Mouse (Mus musculus) frontal cortex, postnatal 25 days (tissue): Measurements from ENCODE around the gene Fam241b.

Experiments used
- DNase-seq, 2 experiments: peaks; one replicate each; pipeline ENCODE4 v3.0.0; 2022; ENCODE audit warnings: low spot score in 2 of 2

Fam241b gene

DNA sequence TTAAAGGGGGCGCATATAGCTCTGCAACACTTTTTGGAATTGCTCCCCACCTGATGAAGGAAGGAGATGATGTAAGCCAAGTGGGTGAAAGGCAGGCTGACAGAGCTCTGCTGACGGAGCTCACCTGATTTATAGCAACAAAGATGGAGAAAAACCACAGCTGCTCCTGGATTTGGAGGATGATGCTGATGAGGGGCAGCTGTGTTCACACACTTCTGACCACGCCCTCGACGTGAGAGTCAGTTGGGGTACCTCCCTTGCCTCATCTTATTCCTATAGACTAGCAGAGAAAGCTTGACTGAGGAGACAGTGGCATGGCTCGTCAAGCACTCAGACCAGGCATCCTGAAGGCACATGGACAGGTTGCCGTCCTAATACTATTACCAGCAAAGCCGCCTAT lies at the start of gene Fam241b:
Gene Fam241b (minus strand): TSS at position 101 of the 400 bp plus-strand sequence.
- DNase-seq = no peak

DNA sequence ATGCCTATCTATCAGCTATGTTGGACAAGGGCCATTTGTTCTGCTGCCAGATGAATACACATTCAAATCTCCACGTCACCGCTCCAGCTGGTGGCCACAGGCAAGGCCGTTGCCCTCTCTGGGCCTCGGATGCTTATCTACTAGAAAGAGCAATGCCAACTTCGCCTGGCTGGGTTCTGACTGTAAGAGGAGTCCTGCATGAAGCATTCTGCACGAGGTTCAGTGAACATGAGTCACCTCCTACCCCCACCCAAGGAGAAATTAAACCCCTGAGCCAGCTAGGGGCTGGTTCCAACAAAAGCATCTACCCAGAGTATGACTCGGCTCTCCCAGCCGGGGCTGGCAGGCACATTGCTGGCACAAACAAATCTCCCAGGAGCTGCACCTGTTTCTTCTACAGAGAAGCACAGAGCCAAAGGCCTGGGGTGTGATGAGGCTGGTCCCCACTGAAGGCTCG lies 49.0 kb upstream of the Fam241b start:
- peak in 1 of 2 experiments; percentile 20 for DNase-seq

DNA sequence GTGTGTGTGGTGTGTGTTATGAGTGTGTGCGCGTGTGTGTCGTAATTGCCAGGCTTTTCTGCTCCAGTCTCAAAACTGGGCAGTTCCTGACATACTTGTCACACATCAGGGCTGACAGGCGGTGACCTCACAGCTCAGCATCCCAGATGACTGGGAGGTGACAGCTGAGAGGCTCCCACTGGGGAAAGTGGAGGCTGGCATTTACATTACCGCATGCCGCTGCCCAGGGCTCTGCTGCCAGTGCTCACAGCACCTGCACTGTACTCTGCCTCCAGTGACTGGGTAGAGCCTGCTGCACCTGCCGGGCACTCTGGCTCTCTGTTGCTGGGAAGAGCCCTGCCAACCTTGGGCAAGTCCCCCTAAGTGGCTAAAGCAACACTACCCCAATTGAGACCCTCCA lies 47.1 kb upstream of the Fam241b start:
- DNase-seq = no peak

DNA sequence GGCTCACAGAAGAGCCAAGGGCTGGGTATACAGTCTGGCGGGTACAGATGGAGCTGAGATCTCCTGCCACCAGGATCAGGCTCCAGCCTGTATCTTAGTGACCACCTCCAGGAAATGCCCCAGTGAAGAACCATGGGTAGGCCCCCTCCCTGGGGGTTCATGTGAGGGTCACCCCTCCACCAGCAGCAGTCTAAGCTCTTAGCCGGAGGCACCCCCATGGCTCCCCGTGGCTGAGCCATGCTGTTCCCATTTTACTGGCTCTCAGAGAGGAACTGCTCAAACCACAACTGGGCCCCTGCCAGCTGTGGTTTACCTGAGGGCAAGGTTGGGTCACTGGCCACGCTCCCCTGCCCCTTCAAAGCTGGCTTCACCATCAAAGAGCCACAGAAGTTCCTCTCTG lies 46.2 kb upstream of the Fam241b start:
- no peak for DNase-seq

DNA sequence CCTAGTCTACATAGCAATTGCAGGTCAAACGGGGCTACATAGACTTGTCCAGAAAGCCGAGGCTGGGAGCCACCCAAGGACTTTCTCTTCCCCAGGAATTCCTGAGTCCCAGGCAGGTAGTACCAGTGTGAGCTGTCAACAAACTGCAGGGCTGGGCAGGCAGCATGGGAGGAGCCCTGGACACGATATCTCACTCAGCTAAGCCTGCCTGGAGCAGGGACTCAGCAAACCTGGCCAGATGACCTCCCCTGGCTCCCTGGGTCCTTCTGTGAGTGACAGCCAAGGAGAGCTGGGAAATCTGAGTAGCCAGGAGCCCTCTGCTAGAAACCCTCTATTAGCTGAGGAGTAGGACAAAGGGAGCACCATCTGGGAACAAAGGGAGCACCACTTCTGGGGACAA lies 45.6 kb upstream of the Fam241b start:
- DNase-seq = no peak

DNA sequence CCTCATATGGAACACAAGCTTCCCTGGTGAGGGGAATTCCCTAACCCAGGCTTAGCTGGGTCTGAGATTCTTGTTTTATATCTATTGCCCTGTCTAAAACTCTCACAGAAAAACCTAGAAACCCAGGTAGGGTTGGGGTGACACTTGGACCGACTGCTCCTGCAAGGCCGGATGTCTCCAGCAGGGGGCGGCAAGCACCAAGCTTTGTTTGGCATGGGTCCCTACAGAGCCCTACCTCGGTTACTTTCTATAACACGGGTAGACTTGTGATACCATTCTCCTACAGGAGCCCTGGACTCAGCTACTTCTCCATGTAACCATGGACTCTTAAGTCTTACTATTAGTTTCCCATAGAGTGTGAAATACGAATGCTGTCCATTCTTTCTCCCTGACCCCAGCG lies 43.2 kb upstream of the Fam241b start:
- peak; percentile 81 to 83 for DNase-seq

DNA sequence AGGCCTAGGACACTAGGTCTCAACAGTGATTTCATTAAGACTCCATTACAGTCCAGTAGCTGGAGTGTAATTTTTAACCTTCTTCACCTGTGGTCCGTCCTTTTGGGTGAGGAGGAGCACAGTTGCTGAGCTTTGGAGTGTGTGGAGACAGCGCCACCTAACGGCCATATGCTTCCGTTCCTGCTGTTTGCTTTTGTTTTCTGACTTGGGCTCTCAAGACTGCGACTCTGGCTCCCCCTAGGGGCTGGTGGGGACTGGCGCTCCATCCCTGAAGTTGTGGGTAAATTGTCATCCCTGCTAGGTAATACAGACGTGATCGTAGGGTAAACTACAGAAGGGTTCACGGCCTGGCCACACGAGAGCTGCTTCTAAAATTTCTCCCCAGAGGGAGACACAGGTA lies 39.3 kb upstream of the Fam241b start:
- DNase-seq = peak; percentile 98 to 99

DNA sequence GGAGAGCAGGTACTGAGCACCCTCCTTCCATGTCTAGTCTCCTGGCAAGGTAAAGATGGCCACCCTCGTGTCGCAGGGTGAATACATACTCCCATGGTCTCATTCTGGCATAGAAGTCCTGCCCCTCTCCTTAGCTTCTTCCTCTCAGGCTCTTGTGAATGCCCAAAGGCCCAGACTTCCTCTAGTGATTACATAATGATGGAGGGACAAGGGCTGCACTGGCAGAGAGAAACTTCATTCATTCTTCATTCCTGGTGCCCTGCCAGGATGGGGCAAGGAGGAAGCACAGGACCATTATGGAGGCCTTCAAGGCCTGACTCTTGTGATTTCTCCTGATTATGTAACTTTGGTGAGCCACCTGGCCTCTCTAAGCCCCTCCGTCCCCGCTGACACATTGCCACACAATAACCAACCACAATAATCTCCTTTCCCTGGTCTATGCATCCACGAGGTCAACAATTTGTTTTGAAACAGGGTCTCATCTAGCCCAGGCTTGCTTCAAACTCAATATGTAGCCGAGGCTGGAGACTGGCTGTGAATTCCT lies 38.8 kb upstream of the Fam241b start:
- no peak for DNase-seq

DNA sequence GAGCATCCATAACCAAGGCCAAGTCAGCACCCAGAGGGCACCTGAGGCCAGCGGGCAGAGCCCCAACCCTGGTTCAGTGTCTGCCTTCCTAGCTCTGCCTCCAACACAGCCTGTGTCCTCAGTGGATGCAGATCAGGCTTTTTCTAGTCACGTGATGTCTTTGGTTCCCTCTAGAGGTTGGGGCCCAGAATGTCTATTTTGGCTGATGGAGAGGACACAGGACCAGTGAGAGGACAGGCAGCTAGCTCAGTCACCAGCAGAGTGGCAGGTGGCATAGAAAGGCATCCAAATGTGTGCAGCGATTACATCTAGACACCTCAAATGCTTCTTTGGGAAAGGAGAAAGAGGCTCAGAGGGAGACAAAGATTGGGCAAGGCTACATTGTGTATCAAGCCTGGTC lies 38.0 kb upstream of the Fam241b start:
- no peak for DNase-seq

DNA sequence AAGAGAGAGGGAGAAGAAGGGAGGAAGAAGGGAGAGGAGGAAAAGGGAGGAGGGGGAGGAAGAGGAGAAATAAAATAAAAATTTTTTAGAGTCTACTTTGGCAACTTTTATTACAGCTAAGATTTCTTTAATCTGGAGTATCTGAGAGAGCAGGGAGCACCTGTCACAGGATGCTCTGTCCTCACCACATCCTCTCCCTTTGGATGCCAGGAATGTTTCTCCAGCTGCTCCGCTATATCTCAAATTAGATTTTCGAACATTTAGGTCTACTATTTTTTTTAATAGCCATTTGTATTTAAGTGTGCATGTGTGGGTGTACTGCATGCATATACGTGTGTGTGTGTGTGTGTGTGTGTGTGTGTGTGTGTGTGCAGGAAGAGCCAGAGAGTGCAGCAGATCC lies 36.2 kb upstream of the Fam241b start:
- no peak for DNase-seq

DNA sequence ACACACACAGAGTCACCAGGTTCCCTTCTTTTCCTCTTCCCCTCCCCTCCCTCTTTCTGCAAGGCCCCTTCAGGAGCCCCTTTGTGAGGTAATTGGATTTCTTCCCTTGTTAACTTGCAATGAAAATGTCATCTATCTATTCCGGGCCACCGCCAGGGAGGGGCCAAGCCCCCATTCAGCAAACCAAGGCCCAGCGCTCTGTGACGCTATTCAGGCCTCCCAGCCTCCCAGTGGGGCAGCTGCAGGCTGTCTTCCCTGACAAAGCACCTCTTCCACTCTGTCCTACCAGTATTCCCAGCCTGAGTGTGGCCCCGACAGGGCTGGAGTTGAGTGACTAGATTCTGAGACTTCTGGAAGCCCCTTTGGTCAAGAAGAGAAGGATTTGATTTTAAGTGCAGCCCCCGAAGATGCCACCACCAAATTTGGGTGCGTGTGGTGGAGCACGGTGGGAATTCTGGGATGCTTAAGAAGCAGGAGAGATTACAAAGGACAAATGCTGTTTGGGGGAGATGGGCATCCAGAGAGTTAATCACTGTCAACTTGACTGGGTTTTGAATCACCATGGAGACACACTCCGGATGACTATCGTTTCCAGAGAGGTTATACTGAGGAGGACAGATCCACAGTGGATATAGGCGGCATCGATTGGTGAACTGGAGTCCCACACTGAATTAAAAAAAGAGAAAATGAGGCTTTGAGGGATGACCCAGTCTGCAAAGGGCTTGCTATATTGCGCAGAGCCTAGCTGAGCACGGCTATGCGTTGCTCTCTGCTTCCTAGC lies 31.0 kb upstream of the Fam241b start:
- DNase-seq = no peak

DNA sequence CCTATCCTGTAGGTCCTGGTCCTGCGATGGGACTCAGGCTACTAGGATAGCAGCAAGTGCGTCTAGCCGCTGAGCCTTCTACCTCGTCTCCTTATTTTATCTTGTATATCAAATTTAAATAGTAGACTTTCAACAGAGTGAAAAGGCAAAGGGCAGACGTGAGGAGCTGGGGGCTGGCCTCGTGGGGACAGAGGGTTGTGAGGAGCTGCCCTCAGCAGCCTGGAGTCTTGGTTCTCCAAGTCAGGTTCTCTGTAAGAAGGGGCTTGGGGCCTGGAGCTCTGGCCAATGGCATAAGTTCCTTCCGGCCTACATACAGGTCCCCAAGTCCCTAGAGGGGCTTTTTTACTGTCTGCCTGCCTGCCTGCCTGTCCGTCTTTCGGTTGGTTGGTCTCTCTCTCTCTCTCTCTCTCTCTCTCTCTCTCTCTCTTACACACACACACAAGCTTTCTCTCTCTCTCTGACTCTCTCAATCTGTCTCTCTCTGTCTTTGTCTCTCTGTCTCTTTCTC lies 30.3 kb upstream of the Fam241b start:
- DNase-seq = no peak

DNA sequence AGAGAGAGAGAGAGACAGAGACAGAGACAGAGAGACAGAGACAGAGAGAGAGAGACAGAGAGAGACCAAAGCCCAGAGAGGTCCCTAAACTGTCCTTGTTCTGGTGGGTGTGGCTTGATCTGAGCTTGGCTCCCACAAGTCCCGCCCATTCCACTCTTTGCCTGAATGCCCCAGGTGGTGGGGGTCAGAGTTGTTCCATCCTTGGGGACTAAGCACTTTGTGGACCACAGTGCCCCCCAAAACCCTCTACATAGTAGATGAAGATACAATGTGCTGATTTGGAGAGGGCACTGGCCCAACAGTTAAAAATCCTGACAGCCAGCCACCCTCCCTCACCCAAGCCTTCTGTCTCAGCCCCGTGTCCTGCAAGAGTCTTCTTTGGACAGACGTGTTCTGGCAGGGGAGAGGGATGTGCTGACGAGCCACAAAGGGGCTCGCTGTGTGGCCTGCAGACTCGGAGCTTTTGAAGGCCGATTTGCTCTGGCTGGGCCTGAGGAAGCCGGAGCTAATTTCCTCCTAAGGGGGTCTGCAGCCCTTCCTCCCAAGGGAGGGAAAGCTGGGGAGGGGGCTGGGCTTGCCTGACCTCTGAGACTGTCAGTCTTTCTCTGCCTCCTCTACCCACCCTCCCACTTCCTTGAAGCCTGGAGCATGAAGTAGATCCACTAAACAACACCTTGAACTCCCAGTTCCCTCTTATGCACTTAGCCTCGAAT lies 29.3 kb upstream of the Fam241b start:
- no peak for DNase-seq

DNA sequence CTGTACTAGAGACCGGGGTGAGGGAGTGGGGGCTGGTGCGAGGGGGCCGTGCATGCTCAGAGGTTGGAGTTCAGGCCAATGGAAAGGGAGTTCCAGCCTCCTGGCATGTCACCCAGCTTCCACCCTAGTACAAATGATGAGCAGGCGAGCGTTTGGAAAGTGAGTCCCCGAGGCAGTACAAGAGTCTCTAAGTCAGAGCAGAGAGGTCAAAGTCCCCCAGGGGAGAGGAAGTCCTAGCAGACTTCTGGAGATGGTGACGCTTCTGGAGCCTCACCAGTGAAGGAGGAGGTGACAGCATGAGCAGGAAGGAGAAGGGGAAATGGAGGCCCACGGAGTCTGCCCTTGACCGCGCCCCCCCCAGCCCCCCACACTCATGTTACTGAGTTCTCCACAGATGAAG lies 18.7 kb upstream of the Fam241b start:
- DNase-seq = no peak

DNA sequence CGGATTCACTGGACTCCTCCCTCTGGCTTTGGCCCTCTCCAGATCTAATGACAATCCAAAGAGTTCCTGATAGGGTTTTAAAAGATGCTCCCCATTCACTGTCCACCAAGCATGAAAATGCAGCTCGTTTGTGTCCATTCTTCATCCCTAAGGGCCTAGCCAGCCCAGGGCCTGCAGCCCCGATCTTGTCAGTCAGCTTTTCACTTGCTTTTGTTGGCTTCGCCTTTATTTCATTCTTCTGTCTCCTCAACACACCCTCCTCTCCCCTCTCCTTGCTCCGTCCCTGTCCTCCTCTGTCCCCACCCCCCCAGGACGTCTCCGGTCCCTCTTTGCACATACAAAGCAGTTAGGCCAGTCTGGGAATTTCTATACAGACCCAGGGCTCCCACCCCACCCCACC lies 6.2 kb upstream of the Fam241b start:
- DNase-seq = no peak

DNA sequence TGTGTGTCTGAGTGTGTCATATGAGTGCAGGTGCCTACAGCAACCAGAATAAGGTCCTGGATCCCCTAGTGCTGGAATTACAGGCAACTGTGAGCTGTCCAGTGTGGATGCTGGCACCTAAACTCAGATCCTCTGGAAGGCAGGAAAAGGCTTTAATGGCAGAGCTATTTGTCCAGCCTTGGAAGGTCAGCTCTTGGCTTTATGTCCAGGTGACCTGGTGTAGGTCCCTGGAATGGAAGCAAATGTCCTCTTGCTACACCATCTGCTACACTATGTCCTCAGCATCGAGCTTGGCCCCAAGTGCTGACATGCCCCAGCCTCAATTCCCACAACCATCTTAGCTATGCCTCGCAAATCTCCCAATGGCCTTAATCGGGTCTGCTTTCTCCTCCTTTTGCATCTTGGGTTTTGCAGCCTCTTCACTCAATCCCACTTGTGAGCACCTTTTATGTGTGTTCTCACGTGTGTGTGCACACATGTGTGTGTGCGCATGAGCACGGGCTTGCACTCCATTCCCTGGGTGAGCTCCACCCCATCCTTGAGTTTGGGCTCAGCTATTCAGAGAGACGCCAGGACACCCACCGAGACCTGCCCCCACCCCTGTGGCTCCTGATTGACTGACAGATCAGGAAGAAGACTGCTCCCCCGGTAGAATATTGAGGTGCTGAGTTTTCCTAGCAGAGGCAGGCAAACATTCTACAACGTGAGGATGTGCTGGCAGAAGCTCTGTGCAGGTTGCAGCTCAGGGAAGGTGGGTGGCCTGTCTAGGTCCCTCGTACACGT lies 3.9 kb upstream of the Fam241b start:
- no peak for DNase-seq

DNA sequence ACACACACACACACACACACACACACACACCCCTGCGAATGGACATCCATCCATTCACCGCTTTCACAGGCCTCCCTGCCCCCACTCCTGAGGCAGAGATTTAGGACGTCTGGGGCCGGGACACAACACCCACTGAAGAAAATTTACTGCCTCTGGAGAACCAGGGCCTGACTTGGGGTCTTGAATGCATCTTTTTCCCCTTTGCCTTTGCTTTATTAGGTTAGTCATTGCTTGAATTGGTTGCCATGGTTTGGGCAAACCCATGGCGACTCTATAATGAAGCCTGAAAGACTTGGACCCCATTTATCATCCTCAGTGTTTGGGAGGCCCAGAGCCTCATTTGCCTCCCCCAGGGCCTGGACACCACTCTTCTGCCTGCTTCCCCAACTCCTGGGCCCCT lies 2.2 kb upstream of the Fam241b start:
- DNase-seq = no peak

DNA sequence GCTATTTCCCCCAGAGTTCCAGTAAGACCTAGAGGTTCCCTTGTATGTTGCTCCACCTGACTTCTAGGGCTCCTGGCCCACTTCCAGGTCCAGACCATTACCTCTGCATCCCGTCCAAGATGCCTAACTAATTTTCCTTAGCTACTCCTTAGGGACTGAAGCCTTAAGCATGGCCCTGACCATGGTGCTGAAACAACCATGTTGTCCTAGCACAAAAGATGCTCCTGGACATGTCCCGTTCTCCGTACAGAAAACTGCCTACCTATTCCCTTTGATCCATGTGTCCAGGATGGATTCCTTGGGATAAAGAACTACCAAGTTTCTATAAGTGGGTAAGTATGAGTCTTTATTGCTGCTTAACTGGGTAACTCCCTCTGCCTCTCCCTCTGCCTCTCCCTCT lies 5.7 kb downstream of the Fam241b start:
- DNase-seq = no peak

DNA sequence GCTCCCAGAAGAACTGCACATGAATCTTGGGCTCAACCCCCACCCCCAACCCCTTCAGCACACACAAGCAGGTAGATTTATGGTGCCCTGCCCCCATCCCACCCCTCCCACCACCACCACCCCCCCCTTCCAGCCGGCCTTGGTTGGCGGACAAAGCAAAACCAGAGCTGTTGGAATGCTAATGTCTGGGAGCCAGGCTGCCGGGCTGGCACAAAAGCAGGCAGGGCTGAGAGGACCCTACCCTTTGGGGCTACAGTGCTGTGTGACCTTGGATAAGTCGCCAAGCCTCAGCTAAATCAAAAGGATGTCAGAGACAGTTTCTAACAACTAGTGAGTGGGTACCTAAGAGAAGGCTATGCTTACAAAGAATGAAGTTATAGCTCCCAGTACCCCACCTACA lies 6.6 kb downstream of the Fam241b start:
- no peak for DNase-seq

DNA sequence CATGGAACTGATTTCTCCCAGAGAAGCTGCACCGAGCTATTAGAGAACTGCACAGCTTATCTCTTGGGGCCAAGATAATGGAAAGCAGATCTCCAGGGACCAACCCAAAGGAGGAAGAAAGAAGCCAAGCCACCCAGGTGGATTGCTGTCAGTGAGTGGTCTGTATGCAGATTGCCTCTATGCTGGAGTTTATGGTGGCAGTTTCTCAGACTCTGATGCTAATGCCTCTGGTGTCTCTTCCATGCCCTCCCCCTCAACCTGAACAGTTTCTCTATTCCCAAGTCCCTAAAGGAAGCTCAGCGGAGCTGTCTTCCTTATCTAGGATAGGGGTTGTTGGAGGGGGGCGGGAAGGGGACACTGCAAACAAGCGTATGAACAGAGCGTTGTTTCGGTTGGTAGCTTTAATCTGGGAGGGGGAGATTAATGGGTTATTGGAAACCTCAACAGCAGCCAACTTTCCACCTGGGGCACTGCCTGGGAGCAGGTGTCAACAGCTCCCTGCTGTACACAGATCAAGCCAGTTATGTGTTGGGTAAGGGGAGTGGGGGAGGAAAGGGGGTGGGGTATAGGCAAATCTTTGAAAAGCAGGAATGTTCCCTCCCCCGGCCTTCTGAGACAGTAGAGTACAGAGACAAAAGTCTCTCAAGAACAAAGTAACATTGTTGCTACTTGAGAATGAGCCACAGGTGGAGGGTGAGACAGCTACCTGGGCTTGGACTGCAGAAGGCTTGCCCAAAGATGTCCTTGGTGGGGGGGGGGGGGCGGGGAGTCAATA lies 7.8 kb downstream of the Fam241b start:
- no peak for DNase-seq

DNA sequence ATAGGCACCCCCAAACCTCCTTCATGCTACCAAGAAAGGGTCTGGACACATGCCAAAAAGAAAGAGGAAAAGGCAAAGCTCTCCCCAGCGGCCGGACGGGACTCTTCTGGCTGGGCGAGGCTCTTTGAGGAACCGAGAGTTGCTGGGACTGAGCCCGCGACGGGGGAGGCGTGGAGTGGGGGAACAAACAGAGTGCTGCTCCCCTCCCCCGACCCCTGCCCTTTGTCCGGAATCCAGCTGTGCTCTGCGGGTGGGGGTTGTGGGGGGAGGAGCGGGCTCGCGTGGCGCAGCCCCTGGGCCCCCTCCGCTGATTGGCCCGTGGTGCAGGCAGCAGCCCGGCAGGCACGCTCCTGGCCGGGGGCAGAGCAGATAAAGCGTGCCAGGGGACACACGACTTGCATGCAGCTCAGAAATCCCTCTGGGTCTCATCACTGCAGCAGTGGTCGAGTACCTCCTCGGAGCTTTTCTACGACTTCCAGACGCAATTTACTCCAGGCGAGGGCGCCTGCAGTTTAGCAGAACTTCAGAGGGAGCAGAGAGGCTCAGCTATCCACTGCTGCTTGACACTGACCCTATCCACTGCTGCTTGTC lies 10.9 kb downstream of the Fam241b start, which contains the start of gene Neurog3:
Gene Neurog3 (plus strand): TSS at position 400 of the 591 bp plus-strand sequence.
- no peak for DNase-seq
